Mouse (Mus musculus): ENCODE results near the gene Barhl1.

DNA sequence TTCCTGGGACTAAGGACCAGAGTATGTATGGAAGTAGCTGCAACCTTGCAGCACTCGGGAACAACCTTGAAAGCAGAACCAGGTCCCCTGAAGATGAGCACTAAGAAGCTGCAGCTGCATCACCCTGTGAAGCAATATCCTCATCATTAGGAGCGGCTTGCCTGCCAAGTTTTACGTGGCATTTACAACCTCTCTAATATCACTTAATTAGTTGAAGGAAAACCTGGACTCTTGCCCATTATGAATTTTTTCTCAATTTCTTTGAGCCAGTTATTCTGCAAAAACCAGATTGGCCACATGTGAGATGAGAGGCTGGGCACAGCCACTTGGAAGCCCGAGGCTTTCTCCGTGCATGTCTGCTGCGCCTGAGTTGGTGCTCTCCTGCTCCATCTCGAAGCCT is 20.6 kb downstream of the Barhl1 start:
- TF ChIP-seq CTCF (IDR thresholded peaks at IDR 0.05; ENCODE audit: extremely low read depth, insufficient read depth, insufficient read length, insufficient replicate concordance) (no peak), POLR2A (IDR thresholded peaks at IDR 0.05; ENCODE audit: low read depth, low read length) (no peak)
